Mouse (Mus musculus): ENCODE measurements around the gene Aurkc.
"Not testable (repeated sequence)": the region's sequence is repeated elsewhere in the genome, so short reads cannot be mapped to it uniquely, and the experiment has no call there.

Gene Aurkc

DNA sequence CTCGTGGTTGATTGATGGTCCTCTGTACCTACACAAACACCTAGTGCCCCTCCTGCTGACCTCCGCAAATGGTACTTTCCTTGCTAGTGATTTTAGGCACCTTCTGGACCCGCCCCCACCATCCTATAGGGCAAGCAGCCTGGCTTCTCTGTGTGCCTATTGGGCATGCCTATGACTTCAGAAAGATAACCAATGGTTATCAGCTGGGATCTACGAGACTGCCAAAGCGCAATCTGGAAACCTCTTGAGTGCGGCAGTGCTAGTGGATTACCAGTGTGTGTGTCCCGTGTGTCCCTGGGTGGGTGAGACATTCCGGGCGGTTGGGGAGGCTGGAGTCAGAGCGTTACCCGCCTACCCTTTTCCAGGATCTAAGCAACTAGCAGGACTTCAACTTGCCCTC lies at the start of gene Aurkc:
Gene Aurkc (plus strand): TSS at position 50 of the 400 bp plus-strand sequence.
- DNase-seq = not testable (repeated sequence)

DNA sequence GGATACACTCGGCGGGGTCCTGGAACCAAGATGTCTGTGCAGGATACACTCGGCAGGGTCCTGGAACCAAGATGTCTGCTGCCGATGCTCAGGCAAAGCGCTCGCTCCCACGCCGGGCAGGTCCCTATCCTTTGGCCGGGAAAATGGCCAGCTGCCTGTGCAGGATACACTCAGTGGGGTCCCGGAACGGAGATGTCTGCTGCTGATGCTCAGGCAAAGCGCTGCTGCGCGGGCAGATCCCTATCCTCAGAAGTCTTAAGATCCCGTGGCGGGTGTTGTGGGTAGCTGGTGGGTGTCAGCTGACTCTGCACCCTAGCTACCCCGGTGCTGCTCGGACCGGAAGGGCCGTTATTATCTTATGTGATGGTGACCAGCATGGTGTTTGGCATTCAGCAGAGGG lies 47.0 kb upstream of the Aurkc start:
- DNase-seq = peak; percentile 51 to 58

DNA sequence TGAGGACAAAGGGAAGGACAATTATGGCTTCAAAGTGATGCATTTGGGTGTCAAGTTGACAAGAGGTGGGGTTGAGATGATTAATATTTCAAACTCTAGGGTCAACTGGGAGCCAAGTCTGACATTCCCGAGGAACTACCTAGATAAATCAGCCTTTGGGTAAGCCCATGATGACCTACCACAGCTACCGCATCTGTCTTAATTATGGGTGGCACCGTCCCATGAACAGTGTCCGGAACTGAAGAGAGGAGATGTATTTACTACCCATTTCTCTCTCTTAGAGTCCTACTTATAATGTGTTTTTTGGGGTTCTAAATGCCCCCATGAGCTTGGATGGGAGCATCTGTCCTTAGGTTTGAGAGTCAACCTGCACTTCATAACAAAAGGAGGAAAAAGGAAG lies 38.5 kb upstream of the Aurkc start:
- DNase-seq = no peak

DNA sequence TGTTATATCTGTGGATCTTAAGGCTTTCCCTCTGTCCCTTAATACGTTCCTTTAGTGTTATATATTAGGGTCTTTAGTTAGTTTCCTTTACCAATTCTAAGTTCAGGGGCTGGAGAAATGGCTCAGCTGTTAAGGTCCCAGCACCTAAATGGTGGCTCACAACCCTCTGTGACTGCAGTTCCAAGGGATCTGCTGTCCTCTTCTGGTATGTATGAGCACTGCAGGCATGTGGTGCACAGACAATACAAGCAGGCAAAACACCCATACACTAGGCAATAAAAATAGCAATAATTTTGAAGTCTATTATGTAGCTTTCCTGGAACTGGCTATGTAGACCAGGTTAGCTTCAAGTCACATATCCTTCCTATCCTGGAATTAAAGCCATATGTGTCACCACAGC lies 36.5 kb upstream of the Aurkc start:
- no peak for DNase-seq

DNA sequence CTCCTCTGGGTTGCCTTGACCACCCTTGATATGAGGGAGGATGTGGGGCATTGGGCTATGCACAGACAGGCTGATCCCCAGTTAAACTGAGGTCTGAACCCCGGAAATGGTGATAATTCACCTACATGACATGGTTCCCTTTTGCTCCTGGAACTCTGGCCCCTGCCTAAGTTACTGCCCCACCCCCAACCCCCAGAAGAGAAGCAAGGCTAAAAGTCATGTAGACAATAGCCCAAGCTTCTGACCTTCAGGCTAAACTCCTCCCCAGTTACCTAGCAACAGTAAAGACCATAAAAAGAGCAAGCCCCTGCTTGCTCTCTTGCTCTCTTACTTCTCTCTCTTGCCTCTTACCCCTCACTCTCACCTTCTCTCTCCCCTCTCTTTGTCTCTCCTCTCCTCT lies 21.5 kb upstream of the Aurkc start:
- no peak for DNase-seq

DNA sequence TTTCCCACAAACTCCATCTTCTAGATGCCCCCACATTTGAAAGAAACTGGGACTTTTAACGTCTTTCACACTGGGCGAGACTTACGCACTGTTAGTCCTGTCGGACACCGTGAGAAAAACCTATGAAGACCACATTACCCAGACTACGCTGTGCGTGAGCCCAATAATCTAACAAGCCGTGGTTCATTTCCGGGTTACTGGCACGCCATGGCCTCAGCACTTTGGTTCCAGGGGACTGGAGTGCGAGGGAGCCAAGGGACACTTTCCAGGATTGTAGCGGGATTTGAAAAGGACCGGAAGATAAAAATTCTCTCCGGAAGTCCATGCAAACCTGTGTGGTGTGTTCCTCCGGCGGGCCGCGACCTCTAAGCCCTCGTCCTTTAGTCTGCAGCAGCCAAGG lies 18.2 kb upstream of the Aurkc start:
- DNase-seq = no peak

DNA sequence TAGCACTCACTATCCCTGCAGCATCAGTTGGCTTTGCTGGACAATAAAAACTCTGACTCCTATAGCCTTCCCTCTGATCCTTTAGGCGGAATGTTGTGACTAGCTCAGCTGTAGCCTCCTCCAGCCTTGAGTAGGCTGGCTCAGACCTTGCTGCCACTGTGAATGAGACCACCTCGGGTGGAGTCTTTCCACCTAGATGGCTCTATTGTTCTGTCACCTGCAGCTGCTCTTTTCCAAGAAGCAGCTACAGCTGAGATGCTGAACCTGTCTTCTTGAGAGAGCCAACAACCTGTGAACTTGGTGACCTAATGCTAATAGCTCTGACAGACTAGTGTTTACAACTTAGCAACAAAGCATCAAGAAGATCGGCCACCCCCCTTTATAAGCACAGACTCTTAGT lies 3.8 kb downstream of the Aurkc start:
- DNase-seq = not testable (repeated sequence)

DNA sequence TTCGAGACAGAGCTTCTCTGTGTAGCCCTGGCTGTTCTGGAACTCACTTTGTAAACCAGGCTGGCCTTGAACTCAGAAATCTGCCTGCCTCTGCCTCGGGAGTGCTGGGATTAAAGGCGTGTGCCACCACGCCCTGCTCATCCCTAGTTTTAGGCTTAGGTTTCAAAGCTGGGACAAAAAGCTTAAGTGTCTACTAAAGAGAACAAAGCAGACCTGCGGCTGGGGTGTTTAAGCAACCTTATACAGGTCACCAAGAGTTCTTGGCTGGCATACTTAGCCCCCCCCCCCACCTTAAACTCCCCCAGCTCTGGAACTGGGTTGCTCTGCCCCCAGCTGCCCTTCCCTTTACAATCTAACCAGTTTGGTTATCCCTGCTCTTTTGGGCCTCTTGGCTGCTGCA lies 10.3 kb downstream of the Aurkc start:
- DNase-seq = not testable (repeated sequence)

DNA sequence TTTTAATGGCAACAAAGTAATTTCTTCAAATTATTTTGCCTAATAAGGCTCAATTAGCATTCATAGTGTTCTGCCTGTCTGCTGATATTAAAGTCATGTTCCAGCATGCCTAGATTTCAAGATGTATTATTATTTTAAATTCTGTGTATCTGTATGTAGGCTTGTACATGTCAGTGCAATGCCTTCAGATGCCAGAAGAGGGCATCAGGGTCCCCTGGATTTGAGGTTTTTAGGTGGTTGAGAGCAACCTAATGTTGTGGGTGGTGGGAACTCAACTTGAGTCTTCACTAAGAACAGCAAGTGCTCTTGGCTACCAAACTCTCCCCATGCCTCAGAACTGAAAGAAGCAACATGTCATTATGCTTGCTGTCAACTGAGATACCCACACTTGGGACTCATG lies 32.3 kb downstream of the Aurkc start:
- no peak for DNase-seq

DNA sequence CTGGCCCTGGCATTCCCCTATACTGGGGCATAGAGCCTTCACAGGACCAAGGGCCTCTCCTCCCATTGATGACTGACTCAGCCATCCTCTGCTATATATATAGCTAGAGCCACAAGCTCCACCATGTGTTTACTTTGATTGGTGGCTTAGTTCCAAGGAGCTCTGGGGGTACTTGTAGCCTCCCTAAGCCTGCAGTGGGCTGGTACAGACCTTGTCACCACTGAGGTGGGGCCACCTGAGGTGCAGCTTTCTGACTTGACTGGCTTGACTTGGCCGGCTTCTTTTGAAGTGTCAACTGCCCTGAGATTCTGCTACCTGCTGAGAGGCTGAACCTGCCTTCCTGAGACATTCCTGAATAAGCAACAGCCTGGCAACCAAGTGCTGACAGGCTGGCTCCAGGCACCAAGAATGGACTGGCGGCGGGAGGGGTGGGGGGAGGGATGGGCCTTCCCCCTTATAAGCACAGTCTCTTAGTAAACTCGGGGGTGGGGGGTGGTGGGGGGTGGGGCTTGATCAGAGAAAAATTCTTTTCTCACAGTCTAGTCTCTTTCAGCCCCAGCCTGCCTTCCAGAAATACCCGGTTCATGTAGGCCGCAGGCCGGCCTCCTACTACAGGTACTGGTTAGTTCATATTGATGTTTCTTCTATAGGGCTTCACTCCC lies 54.7 kb downstream of the Aurkc start:
- not testable (repeated sequence) for DNase-seq
